Mouse (Mus musculus) limb, embryonic 15.5 days (tissue): ENCODE measurements around the gene Drd2. TPM values are rescaled to one million over a fixed set of nuclear protein-coding genes. Genes with fewer than 3 reads are reported as not detected.

Source experiments
- ATAC-seq: fragments of 200-750 bp; cut with Nextera tagmentation; 2 replicates; pipeline ENCODE4 v1.8.0; 2017; ENCODE audit warnings: low read depth, moderate TSS enrichment; ENCODE audit not compliant: insufficient number of reproducible peaks, low FRiP score, low TSS enrichment
- H3K27ac ChIP-seq: fragments of 300-500 bp; sonication (generic); 2 replicates; pipeline ENCODE4 v1.5.1; 2015; ENCODE audit warnings: moderate library complexity, mild to moderate bottlenecking, inconsistent platforms
- H3K27me3 ChIP-seq: fragments of 300-500 bp; sonication (generic); 2 replicates; pipeline ENCODE4 v1.6.1; 2015; ENCODE audit warnings: inconsistent platforms
- H3K36me3 ChIP-seq: fragments of 300-500 bp; sonication (generic); 2 replicates; pipeline ENCODE4 v1.6.1; 2015; ENCODE audit warnings: inconsistent platforms
- H3K4me1 ChIP-seq: fragments of 300-500 bp; sonication (generic); 2 replicates; pipeline ENCODE4 v1.6.1; 2015; ENCODE audit warnings: inconsistent platforms
- H3K4me2 ChIP-seq: fragments of 300-500 bp; sonication (generic); 2 replicates; pipeline ENCODE4 v1.6.1; 2015; ENCODE audit warnings: mild to moderate bottlenecking, inconsistent platforms
- H3K4me3 ChIP-seq: fragments of 300-500 bp; sonication (generic); 2 replicates; pipeline ENCODE4 v1.5.1; 2015; ENCODE audit warnings: mild to moderate bottlenecking, inconsistent platforms
- H3K9ac ChIP-seq: fragments of 300-500 bp; sonication (generic); 2 replicates; pipeline ENCODE4 v1.6.1; 2015; ENCODE audit warnings: inconsistent platforms
- H3K9me3 ChIP-seq: fragments of 300-500 bp; sonication (generic); 2 replicates; pipeline ENCODE4 v1.6.1; 2016; ENCODE audit warnings: inconsistent platforms
- WGBS: fragments of 180-500 bp; shearing (Covaris S2); methylation state at CpG from one replicate; pipeline ENCODE4 v1.1.7; 2015; 5-methylcytosine and 5-hydroxymethylcytosine counted together
- polyA plus RNA-seq: library from polyadenylated mRNA; unstranded; fragments of >200 nt; fragmentation: Nextera tagmentation; extraction: Ambion mirVana; gene quantifications from 2 replicates; pipeline ENCODE4 v1.2.1, GENCODE M21; 2015

The Drd2 gene
- polyA plus RNA-seq = 0.06 TPM in 1 of 2 replicates, not detected in the other

GRCm38 (mm10) chr9:49340136-49341043, at the start of gene Drd2:
Gene Drd2, plus strand, starts transcription at chr9:49340627.
- Histone ChIP-seq H3K9ac (no peak within 1 kb of the TSS), H3K4me1 (peaks cover 10% of the 10 kb centered on the region), H3K4me2 (peak within 1 kb of the TSS; percentile 62), H3K27ac (no peak within 1 kb of the TSS), H3K27me3 (peaks cover 49% of the 10 kb centered on the region), H3K4me3 (peak within 1 kb of the TSS; percentile 29), H3K36me3 (no peaks in the 10 kb centered on the region), H3K9me3 (no peaks in the 10 kb centered on the region; the same call in 1 of the 2 replicates)
- 2% methylated on average over 67 of the region's 84 CpGs for WGBS
- no peak; the same call in 1 of the 2 replicates for ATAC-seq

GRCm38 (mm10) chr9:49295101-49295500, 45.3 kb upstream of the Drd2 start:
- Histone ChIP-seq H3K4me2 (no peak overlapping the region), H3K9me3 (no peaks in the 10 kb centered on the region), H3K9ac (no peak overlapping the region), H3K4me1 (no peaks in the 10 kb centered on the region), H3K27ac (no peak overlapping the region), H3K36me3 (no peaks in the 10 kb centered on the region), H3K27me3 (no peaks in the 10 kb centered on the region), H3K4me3 (no peak overlapping the region)
- WGBS = 59% methylated on average over 1 of the region's 1 CpGs
- ATAC-seq = no peak

GRCm38 (mm10) chr9:49307576-49307975, 32.9 kb upstream of the Drd2 start:
- 67% methylated on average over 3 of the region's 3 CpGs for WGBS
- Histone ChIP-seq H3K9ac (no peak overlapping the region), H3K9me3 (no peaks in the 10 kb centered on the region), H3K27ac (no peak overlapping the region), H3K4me2 (no peak overlapping the region), H3K27me3 (no peaks in the 10 kb centered on the region), H3K4me1 (no peaks in the 10 kb centered on the region), H3K36me3 (no peaks in the 10 kb centered on the region), H3K4me3 (no peak overlapping the region)
- ATAC-seq = no peak

- Histone ChIP-seq H3K4me3 (no peak overlapping the region), H3K27me3 (no peaks in the 10 kb centered on the region), H3K9ac (no peak overlapping the region), H3K4me1 (no peaks in the 10 kb centered on the region), H3K4me2 (no peak overlapping the region), H3K27ac (no peak overlapping the region), H3K36me3 (no peaks in the 10 kb centered on the region), H3K9me3 (no peaks in the 10 kb centered on the region)
- 60% methylated on average over 4 of the region's 4 CpGs for WGBS
- no peak for ATAC-seq
Observed at GRCm38 (mm10) chr9:49310821-49311220, 29.6 kb upstream of the Drd2 start.

- Histone ChIP-seq H3K36me3 (no peaks in the 10 kb centered on the region), H3K9me3 (no peaks in the 10 kb centered on the region), H3K4me1 (no peaks in the 10 kb centered on the region), H3K27me3 (no peaks in the 10 kb centered on the region), H3K27ac (no peak overlapping the region), H3K4me3 (no peak overlapping the region), H3K9ac (no peak overlapping the region), H3K4me2 (no peak overlapping the region)
- no peak for ATAC-seq
Observed at GRCm38 (mm10) chr9:49318638-49319037, 21.8 kb upstream of the Drd2 start.

GRCm38 (mm10) chr9:49341044-49341365, 578 bp downstream of the Drd2 start:
- Histone ChIP-seq H3K27ac (no peak overlapping the region), H3K9me3 (no peaks in the 10 kb centered on the region; the same call in 1 of the 2 replicates), H3K4me3 (peak overlapping the region; percentile 29; the same call in 1 of the 2 replicates), H3K27me3 (peaks cover 49% of the 10 kb centered on the region), H3K9ac (no peak overlapping the region), H3K4me2 (peak overlapping the region; percentile 62), H3K4me1 (peaks cover 10% of the 10 kb centered on the region), H3K36me3 (no peaks in the 10 kb centered on the region)
- no peak for ATAC-seq
- WGBS = 3% methylated on average over 10 of the region's 10 CpGs

GRCm38 (mm10) chr9:49365763-49366162, 25.3 kb downstream of the Drd2 start:
- Histone ChIP-seq H3K9ac (no peak overlapping the region), H3K27me3 (no peaks in the 10 kb centered on the region), H3K36me3 (no peaks in the 10 kb centered on the region), H3K4me1 (no peaks in the 10 kb centered on the region), H3K4me3 (no peak overlapping the region), H3K9me3 (no peaks in the 10 kb centered on the region), H3K4me2 (no peak overlapping the region), H3K27ac (no peak overlapping the region)
- no peak for ATAC-seq
- 10% methylated on average over 5 of the region's 5 CpGs for WGBS

- WGBS = 82% methylated on average over 2 of the region's 2 CpGs
- Histone ChIP-seq H3K36me3 (no peaks in the 10 kb centered on the region), H3K4me3 (no peak overlapping the region), H3K9me3 (no peaks in the 10 kb centered on the region), H3K4me2 (no peak overlapping the region), H3K27me3 (no peaks in the 10 kb centered on the region), H3K4me1 (no peaks in the 10 kb centered on the region), H3K27ac (no peak overlapping the region), H3K9ac (no peak overlapping the region)
- no peak for ATAC-seq
Observed at GRCm38 (mm10) chr9:49373946-49374345, 33.5 kb downstream of the Drd2 start.

- 80% methylated on average over 4 of the region's 4 CpGs for WGBS
- no peaks in the 10 kb centered on the region for H3K4me1 ChIP-seq
- H3K27me3 ChIP-seq = no peaks in the 10 kb centered on the region
- H3K27ac ChIP-seq = no peak overlapping the region
- no peak overlapping the region for H3K4me2 ChIP-seq
- H3K9ac ChIP-seq = no peak overlapping the region
- H3K9me3 ChIP-seq = no peaks in the 10 kb centered on the region
- H3K4me3 ChIP-seq = no peak overlapping the region
- H3K36me3 ChIP-seq = no peaks in the 10 kb centered on the region
- ATAC-seq = no peak
Observed at GRCm38 (mm10) chr9:49379962-49380361, 39.5 kb downstream of the Drd2 start.

- ATAC-seq = no peak
- no peaks in the 10 kb centered on the region for H3K9me3 ChIP-seq
- H3K4me1 ChIP-seq = no peaks in the 10 kb centered on the region
- no peak overlapping the region for H3K4me3 ChIP-seq
- no peak overlapping the region for H3K4me2 ChIP-seq
- no peaks in the 10 kb centered on the region for H3K36me3 ChIP-seq
- WGBS = 88% methylated on average over 3 of the region's 3 CpGs
- no peak overlapping the region for H3K27ac ChIP-seq
- no peaks in the 10 kb centered on the region for H3K27me3 ChIP-seq
- H3K9ac ChIP-seq = no peak overlapping the region
Observed at GRCm38 (mm10) chr9:49384041-49384440, 43.6 kb downstream of the Drd2 start.

- no peak overlapping the region for H3K9ac ChIP-seq
- no peak for ATAC-seq
- no peak overlapping the region for H3K4me2 ChIP-seq
- H3K4me3 ChIP-seq = no peak overlapping the region
- WGBS = 88% methylated on average over 6 of the region's 6 CpGs
- H3K27me3 ChIP-seq = no peaks in the 10 kb centered on the region
- H3K27ac ChIP-seq = no peak overlapping the region
- H3K4me1 ChIP-seq = no peaks in the 10 kb centered on the region
- H3K36me3 ChIP-seq = no peaks in the 10 kb centered on the region
- H3K9me3 ChIP-seq = no peaks in the 10 kb centered on the region
Observed at GRCm38 (mm10) chr9:49384855-49385254, 44.4 kb downstream of the Drd2 start.

GRCm38 (mm10) chr9:49385301-49385700, 44.9 kb downstream of the Drd2 start:
- 41% methylated on average over 7 of the region's 7 CpGs for WGBS
- no peak overlapping the region for H3K27ac ChIP-seq
- no peak overlapping the region for H3K4me2 ChIP-seq
- H3K4me3 ChIP-seq = no peak overlapping the region
- no peaks in the 10 kb centered on the region for H3K9me3 ChIP-seq
- H3K27me3 ChIP-seq = no peaks in the 10 kb centered on the region
- H3K9ac ChIP-seq = no peak overlapping the region
- no peaks in the 10 kb centered on the region for H3K36me3 ChIP-seq
- no peaks in the 10 kb centered on the region for H3K4me1 ChIP-seq
- ATAC-seq = no peak
